Mouse (Mus musculus): ENCODE results near the gene Cdk5r1. TPM values are rescaled to one million over a fixed set of nuclear protein-coding genes. Genes with fewer than 3 reads are reported as not detected.

Cdk5r1 gene
- total RNA-seq, 2 experiments from 2014 or later, result 329 to 334 TPM

DNA sequence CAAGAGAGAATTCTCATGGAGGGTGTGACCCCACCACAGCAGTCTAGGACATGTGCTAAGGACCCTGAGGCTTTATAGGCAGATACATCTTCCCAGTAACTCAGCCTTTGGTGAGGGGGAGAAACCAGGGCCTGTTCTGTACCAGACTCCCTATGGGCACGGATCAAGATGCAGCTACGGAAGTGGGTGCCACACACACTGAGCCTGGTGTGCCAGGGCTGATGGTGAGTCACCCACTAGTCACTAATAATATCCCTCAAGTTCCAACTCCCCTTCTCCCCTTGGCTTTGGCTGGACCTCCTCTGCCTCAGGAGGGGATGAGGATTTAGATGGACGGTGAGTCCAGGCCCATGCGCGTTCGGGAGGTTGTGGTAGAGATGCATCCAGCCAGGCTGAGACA lies 19.1 kb downstream of the Cdk5r1 start:
- intact Hi-C loops (cut with DNase I), result no loop called here
- H3K4me3 ChIP-seq, result no peak overlapping the region
- H3K27ac ChIP-seq, result peak overlapping the region; percentile 66
- no peak for DNase-seq (ENCODE audit: extremely low spot score in 1 of 2, low spot score in 2 of 2)
- TF ChIP-seq CTCF (IDR thresholded peaks at IDR 0.05), result no peak

DNA sequence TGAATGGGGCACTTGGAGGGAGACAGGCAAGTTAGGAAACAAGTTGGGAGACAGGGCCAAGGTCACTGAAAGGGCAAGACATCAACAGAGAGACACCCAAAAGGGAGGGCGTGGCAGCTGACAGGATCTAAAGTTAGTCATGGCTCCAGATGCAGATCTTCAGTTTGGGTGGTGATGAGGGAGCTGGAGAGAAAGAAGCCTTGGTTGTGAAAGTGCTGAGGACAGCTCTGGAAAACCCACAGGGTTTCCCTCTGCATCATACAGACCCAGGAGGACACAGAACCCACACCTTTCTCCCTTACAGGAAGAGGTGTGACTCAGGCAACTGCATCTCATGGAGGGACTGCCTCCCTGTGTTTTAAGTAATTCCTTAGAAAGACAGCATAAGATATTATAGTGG lies 19.8 kb downstream of the Cdk5r1 start:
- no peak overlapping the region for H3K4me3 ChIP-seq
- TF ChIP-seq CTCF (IDR thresholded peaks at IDR 0.05), result no peak
- intact Hi-C loops (cut with DNase I), result no loop called here
- H3K27ac ChIP-seq, result peak overlapping the region; percentile 66
- DNase-seq (ENCODE audit: extremely low spot score in 1 of 2, low spot score in 2 of 2), result no peak

DNA sequence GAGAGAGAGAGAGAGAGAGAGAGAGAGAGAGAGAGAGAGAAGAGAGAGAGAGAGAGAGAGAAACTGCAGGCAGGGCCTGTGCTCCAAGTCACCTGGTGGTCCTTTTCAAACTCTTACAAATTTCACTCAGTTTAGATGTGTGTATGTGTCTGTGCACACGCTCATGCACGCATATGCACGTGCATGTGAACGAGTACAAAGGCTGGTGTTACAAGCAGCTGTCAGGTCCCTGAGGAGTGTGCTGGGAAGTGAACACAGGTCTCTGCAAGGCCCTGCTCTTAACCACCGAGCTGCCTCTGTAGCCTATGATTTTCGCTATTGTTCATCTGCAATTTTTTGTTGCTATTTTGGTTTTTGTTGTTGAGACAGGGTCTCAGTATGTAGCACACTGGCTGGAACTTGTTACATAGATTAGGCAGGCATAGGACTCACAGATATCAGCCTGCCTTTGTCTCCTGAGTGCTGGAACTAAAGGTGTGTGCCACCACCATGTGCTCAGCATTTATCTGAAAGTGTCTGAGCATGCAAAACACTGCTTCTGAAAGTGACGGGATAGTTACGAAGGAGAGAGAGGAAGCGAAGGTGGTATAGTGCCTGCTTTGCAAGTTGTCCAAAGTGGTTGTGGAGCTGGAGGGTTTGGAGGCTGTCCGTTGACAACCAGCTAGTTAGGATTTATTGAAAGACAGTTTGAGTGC lies 20.5 kb downstream of the Cdk5r1 start:
- TF ChIP-seq CTCF (IDR thresholded peaks at IDR 0.05), result no peak
- DNase-seq (ENCODE audit: extremely low spot score in 1 of 2, low spot score in 2 of 2), result no peak
- H3K27ac ChIP-seq, result peak overlapping the region; percentile 80; the same call in 1 of the 2 replicates
- H3K4me3 ChIP-seq, result no peak overlapping the region
- intact Hi-C loops (cut with DNase I), result no loop called here

- intact Hi-C loops (cut with DNase I), result no loop called here
- H3K27ac ChIP-seq, result peak overlapping the region; percentile 80
- no peak for TF ChIP-seq CTCF (IDR thresholded peaks at IDR 0.05)
- DNase-seq (ENCODE audit: extremely low spot score in 1 of 2, low spot score in 2 of 2), result no peak
- H3K4me3 ChIP-seq, result no peak overlapping the region
These were observed 21.7 kb downstream of the Cdk5r1 start for GRCm38 (mm10) chr11:80498328-80499070.

DNA sequence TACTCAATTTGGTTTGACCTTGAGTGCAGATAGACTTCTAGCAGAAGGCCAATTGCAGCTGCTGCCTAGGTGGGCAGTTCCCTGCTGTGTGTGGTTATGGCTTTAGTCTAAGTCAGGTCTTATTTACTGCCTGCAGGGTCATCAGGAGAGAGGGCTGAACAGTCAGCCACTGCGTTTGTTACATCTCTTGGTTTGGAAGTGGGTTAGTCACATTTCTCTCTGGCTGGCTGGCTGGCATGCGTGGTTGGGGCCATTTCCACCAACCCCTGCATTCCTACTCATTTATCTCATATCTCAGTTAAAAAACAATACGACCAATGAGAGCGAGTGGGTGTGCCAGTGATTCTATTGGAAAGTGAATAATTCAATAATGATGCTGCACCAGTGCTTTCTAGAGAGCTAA lies 22.7 kb downstream of the Cdk5r1 start:
- DNase-seq (ENCODE audit: extremely low spot score in 1 of 2, low spot score in 2 of 2), result no peak
- intact Hi-C loops (cut with DNase I), result no loop called here
- Histone ChIP-seq H3K4me3 (no peak overlapping the region), H3K27ac (peak overlapping the region; percentile 80)
- no peak for TF ChIP-seq CTCF (IDR thresholded peaks at IDR 0.05)

DNA sequence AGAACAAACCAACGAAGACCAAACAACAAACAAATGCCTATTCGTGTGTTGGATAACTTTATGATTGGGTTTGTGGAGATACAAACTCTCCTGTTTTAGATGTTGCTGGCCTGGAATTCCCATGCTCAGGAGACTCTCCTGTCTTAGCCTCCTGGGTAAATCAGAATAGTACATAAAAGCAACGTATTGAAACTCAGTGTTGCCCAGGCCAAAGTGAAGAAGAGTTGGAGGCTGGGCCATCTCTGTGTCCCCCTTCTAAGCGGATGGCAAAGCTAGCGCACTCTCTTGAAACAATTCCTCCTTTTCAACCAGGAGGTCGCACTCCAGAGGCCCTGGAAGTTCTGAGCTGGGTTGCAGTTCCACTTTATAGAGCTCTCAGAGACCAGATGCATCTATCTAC lies 26.5 kb downstream of the Cdk5r1 start:
- no peak for TF ChIP-seq CTCF (IDR thresholded peaks at IDR 0.05)
- intact Hi-C loops (cut with DNase I), result no loop called here
- H3K27ac ChIP-seq, result peak overlapping the region; percentile 98

GRCm38 (mm10) chr11:80503726-80504452 lies 27.1 kb downstream of the Cdk5r1 start:
- intact Hi-C loops (cut with DNase I), result loop anchor here (1.0 kb wide), 2 partner anchors 17 to 99 kb away; no protein-coding TSS in a partner anchor
- H3K27ac ChIP-seq, result peak overlapping the region; percentile 98
- no peak overlapping the region for H3K4me3 ChIP-seq
- no peak; the same call in none of the 2 replicates for TF ChIP-seq CTCF (IDR thresholded peaks at IDR 0.05)
- peak; percentile 84 to 91 for DNase-seq (ENCODE audit: extremely low spot score in 1 of 2, low spot score in 2 of 2)

More for the DNA sequence above, 26.5 kb downstream of the Cdk5r1 start:
- no peak for DNase-seq (ENCODE audit: extremely low spot score in 1 of 2, low spot score in 2 of 2)
- H3K4me3 ChIP-seq, result no peak overlapping the region

- intact Hi-C loops (cut with DNase I), result loop anchor here (1.0 to 5.0 kb wide), 3 partner anchors 17 to 99 kb away; no protein-coding TSS in a partner anchor
- Histone ChIP-seq H3K4me3 (no peak overlapping the region), H3K27ac (peak overlapping the region; percentile 87)
- TF ChIP-seq CTCF (IDR thresholded peaks at IDR 0.05), result no peak
- no peak for DNase-seq (ENCODE audit: extremely low spot score in 1 of 2, low spot score in 2 of 2)
These were observed 27.9 kb downstream of the Cdk5r1 start for GRCm38 (mm10) chr11:80504519-80505385.

DNA sequence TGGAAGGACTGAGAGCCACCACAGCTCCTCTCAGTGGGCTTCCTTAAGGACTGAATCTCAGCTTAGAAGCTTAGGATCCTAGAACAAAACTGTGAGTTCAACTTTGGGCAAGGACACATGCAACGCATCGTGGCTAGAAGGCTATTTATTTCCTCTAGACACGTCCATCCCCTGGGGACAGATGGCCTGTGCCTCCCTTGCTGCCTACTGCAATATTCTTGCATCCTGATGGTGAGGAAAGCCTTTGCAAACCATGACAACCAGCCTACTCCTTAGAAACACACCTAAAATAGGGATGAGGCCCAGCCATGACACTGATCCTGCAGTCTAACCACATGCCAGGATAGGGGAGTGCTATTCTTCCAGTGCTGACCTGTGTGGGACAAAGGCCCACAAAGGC lies 28.8 kb downstream of the Cdk5r1 start:
- no peak for DNase-seq (ENCODE audit: extremely low spot score in 1 of 2, low spot score in 2 of 2)
- TF ChIP-seq CTCF (IDR thresholded peaks at IDR 0.05), result no peak
- Histone ChIP-seq H3K4me3 (no peak overlapping the region), H3K27ac (peak overlapping the region; percentile 87)
- intact Hi-C loops (cut with DNase I), result loop anchor here (5.0 kb wide), 1 partner anchor 47 kb away; no protein-coding TSS in a partner anchor

GRCm38 (mm10) chr11:80506483-80506882 lies 29.7 kb downstream of the Cdk5r1 start:
- Histone ChIP-seq H3K27ac (peak overlapping the region; percentile 87), H3K4me3 (no peak overlapping the region)
- intact Hi-C loops (cut with DNase I), result loop anchor here (2.0 to 5.0 kb wide), 2 partner anchors 46 to 60 kb away; no protein-coding TSS in a partner anchor
- DNase-seq (ENCODE audit: extremely low spot score in 1 of 2, low spot score in 2 of 2), result no peak
- no peak for TF ChIP-seq CTCF (IDR thresholded peaks at IDR 0.05)

DNA sequence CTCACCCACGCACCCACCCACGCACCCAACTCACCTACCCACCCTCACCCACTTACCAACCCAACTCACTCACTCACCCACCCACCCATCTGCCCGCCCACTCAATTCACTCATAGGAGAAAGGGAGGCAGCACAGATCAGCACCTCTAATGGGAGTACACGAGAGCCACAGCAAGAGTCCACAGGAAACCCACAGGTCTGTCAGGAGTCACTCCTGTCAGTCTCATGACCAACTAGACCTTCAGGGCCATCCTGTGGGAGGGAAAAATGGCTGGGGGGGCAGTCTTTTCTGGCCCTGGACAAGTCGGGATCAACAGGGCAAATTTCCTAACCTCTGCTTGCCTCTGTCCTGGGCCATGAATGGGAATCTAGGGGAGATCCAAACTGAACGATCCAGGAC lies 31.0 kb downstream of the Cdk5r1 start:
- H3K27ac ChIP-seq, result peak overlapping the region; percentile 86; the same call in 1 of the 2 replicates
- H3K4me3 ChIP-seq, result no peak overlapping the region
- TF ChIP-seq CTCF (IDR thresholded peaks at IDR 0.05), result no peak
- intact Hi-C loops (cut with DNase I), result loop anchor here (2.0 to 5.0 kb wide), 2 partner anchors 45 to 59 kb away; no protein-coding TSS in a partner anchor
- no peak for DNase-seq (ENCODE audit: extremely low spot score in 1 of 2, low spot score in 2 of 2)
